Mouse (Mus musculus) liver, adult 2 months (tissue): ENCODE results near the gene Sema5a.

ENCODE experiments used
- CTCF ChIP-seq: fragments of 200-500 bp; IDR thresholded peaks from 2 replicates; pipeline ENCODE4 v1.5.1; 2011; ENCODE audit warnings: low read depth, low read length, control low read depth
- POLR2A ChIP-seq: fragments of 200-500 bp; IDR thresholded peaks from 2 replicates; pipeline ENCODE4 v1.6.1; 2011; ENCODE audit warnings: low read length, control low read depth; ENCODE audit not compliant: insufficient read depth; ENCODE audit errors: extremely low read depth

DNA sequence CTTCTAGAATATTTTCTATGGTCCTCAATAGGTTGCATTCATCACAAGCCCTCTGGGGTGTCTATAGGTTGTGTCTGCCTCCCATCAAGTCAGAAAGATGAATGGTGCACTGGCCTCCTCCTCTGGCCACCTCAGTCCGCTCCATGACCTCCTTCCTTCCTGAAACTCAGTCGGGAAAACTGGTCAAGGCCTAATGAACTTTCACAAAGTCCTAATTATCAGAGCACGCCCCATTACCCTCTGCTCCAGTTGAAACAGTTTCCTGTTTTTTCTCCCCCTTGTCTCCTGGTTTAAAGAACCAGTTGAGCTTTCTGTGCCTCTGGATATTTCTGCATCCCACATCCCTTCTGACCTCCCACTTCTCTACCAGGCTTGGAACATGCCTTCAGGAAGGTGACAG, 300.8 kb downstream of the Sema5a start:
- no peak for TF ChIP-seq POLR2A
- TF ChIP-seq CTCF: no peak
